Mouse (Mus musculus) E14TG2a.4 (cell line): ENCODE data around the gene Mzf1.

ENCODE experiments used
- CTCF ChIP-seq: conservative IDR thresholded peaks from 2 replicates; pipeline ENCODE4 v1.5.1; 2014; ENCODE audit warnings: low read length
- POU5F1 ChIP-seq: IDR thresholded peaks from 2 replicates; pipeline ENCODE4 v1.6.1; 2014; ENCODE audit warnings: low read length, borderline replicate concordance

DNA sequence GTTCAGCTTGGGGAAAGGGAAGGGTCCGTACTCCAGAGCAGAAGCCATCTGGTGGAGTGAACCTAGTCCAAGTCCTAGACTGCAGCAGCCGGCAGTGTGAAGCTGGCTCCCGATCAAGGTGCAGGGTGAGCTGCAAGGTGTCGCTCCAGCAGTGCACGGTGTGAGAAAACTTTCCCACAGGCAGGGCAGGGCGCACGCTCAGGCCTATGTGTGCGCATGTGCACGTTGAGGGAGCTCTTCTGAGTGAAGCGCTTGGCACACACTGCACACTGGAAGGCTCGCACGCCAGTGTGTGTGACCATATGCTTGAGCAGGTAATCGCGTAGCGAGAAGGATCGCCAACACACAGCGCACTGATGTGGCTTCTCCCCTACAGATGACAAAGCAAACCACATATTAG lies 48.6 kb downstream of the Mzf1 start:
- TF ChIP-seq CTCF (no peak), POU5F1 (no peak)
